Mouse (Mus musculus): ENCODE results near the gene Dcaf5. TPM values are rescaled to one million over a fixed set of nuclear protein-coding genes. Genes with fewer than 3 reads are reported as not detected.

Gene Dcaf5
- polyA plus RNA-seq, 1 experiment from 2014 or later, result 9.0 TPM

- no peaks in the 10 kb centered on the region for H3K9me3 ChIP-seq (replicated peaks; ENCODE audit: control insufficient read depth, low read length)
These were observed 112.2 kb downstream of the Dcaf5 start for GRCm38 (mm10) chr12:80324051-80324784.

GRCm38 (mm10) chr12:80323371-80324050 is 112.9 kb downstream of the Dcaf5 start:
- Histone ChIP-seq H3K4me2 (no peak overlapping the region), H3K27me3 (ENCODE audit: control insufficient read depth, insufficient read depth, low read length) (no peaks in the 10 kb centered on the region), H3K4me1 (ENCODE audit: control insufficient read depth, insufficient read depth, low read length) (peaks cover 27% of the 10 kb centered on the region), H3K27ac (ENCODE audit: low read depth, low read length) (no peak overlapping the region), H3K4me3 (ENCODE audit: low read depth, low read length) (no peak overlapping the region), H3K9ac (ENCODE audit: low read depth, low read length) (no peak overlapping the region), H3K36me3 (ENCODE audit: control insufficient read depth, insufficient read depth, low read length) (no peaks in the 10 kb centered on the region), H3K9me3 (replicated peaks; ENCODE audit: control insufficient read depth, low read length) (no peaks in the 10 kb centered on the region)
- peak; percentile 56; the same call in 1 of the 2 replicates for ATAC-seq (replicated peaks; ENCODE audit: insufficient number of reproducible peaks, low FRiP score, low TSS enrichment)
- 56% methylated on average over 8 of the region's 8 CpGs for WGBS (ENCODE audit: insufficient replicate concordance)

More at GRCm38 (mm10) chr12:80324051-80324784, 112.2 kb downstream of the Dcaf5 start:
- H3K9ac ChIP-seq (ENCODE audit: low read depth, low read length), result no peak overlapping the region
- no peak overlapping the region for H3K4me3 ChIP-seq (ENCODE audit: low read depth, low read length)
- no peak overlapping the region; the same call in 1 of the 2 replicates for H3K4me2 ChIP-seq
- no peaks in the 10 kb centered on the region for H3K36me3 ChIP-seq (ENCODE audit: control insufficient read depth, insufficient read depth, low read length)
- ATAC-seq (replicated peaks; ENCODE audit: insufficient number of reproducible peaks, low FRiP score, low TSS enrichment), result no peak
- 45% methylated on average over 9 of the region's 9 CpGs for WGBS (ENCODE audit: insufficient replicate concordance)
- H3K27me3 ChIP-seq (ENCODE audit: control insufficient read depth, insufficient read depth, low read length), result no peaks in the 10 kb centered on the region
- H3K27ac ChIP-seq (ENCODE audit: low read depth, low read length), result peak overlapping the region; percentile 59
- H3K4me1 ChIP-seq (ENCODE audit: control insufficient read depth, insufficient read depth, low read length), result peaks cover 27% of the 10 kb centered on the region

- ATAC-seq (replicated peaks; ENCODE audit: insufficient number of reproducible peaks, low FRiP score, low TSS enrichment), result no peak
- Histone ChIP-seq H3K9ac (ENCODE audit: low read depth, low read length) (no peak overlapping the region), H3K27me3 (ENCODE audit: control insufficient read depth, insufficient read depth, low read length) (no peaks in the 10 kb centered on the region), H3K36me3 (ENCODE audit: control insufficient read depth, insufficient read depth, low read length) (no peaks in the 10 kb centered on the region), H3K4me2 (no peak overlapping the region), H3K4me1 (ENCODE audit: control insufficient read depth, insufficient read depth, low read length) (peaks cover 27% of the 10 kb centered on the region), H3K4me3 (ENCODE audit: low read depth, low read length) (no peak overlapping the region), H3K27ac (ENCODE audit: low read depth, low read length) (no peak overlapping the region), H3K9me3 (replicated peaks; ENCODE audit: control insufficient read depth, low read length) (no peaks in the 10 kb centered on the region)
- 65% methylated on average over 6 of the region's 6 CpGs for WGBS (ENCODE audit: insufficient replicate concordance)
These were observed 113.9 kb downstream of the Dcaf5 start for GRCm38 (mm10) chr12:80322494-80322893.

- Histone ChIP-seq H3K4me2 (no peak overlapping the region), H3K27me3 (ENCODE audit: control insufficient read depth, insufficient read depth, low read length) (no peaks in the 10 kb centered on the region), H3K4me3 (ENCODE audit: low read depth, low read length) (no peak overlapping the region), H3K36me3 (ENCODE audit: control insufficient read depth, insufficient read depth, low read length) (no peaks in the 10 kb centered on the region), H3K9ac (ENCODE audit: low read depth, low read length) (no peak overlapping the region), H3K9me3 (replicated peaks; ENCODE audit: control insufficient read depth, low read length) (no peaks in the 10 kb centered on the region), H3K27ac (ENCODE audit: low read depth, low read length) (peak overlapping the region; percentile 0; the same call in 1 of the 2 replicates), H3K4me1 (ENCODE audit: control insufficient read depth, insufficient read depth, low read length) (peaks cover 6% of the 10 kb centered on the region)
- no peak for ATAC-seq (replicated peaks; ENCODE audit: insufficient number of reproducible peaks, low FRiP score, low TSS enrichment)
- WGBS (ENCODE audit: insufficient replicate concordance), result 50% methylated on average over 2 of the region's 2 CpGs
These were observed 117.3 kb downstream of the Dcaf5 start for GRCm38 (mm10) chr12:80319062-80319461.

- Histone ChIP-seq H3K27me3 (ENCODE audit: control insufficient read depth, insufficient read depth, low read length) (no peaks in the 10 kb centered on the region), H3K9ac (ENCODE audit: low read depth, low read length) (no peak overlapping the region), H3K9me3 (replicated peaks; ENCODE audit: control insufficient read depth, low read length) (no peaks in the 10 kb centered on the region), H3K4me3 (ENCODE audit: low read depth, low read length) (no peak overlapping the region), H3K27ac (ENCODE audit: low read depth, low read length) (no peak overlapping the region), H3K4me1 (ENCODE audit: control insufficient read depth, insufficient read depth, low read length) (no peaks in the 10 kb centered on the region), H3K4me2 (no peak overlapping the region), H3K36me3 (ENCODE audit: control insufficient read depth, insufficient read depth, low read length) (no peaks in the 10 kb centered on the region)
- ATAC-seq (replicated peaks; ENCODE audit: insufficient number of reproducible peaks, low FRiP score, low TSS enrichment), result no peak
- 80% methylated on average over 2 of the region's 2 CpGs for WGBS (ENCODE audit: insufficient replicate concordance)
These were observed 121.1 kb downstream of the Dcaf5 start for GRCm38 (mm10) chr12:80315321-80315720.

GRCm38 (mm10) chr12:80311959-80312669 is 124.3 kb downstream of the Dcaf5 start:
- no peak overlapping the region for H3K27ac ChIP-seq (ENCODE audit: low read depth, low read length)
- no peak overlapping the region for H3K9ac ChIP-seq (ENCODE audit: low read depth, low read length)
- H3K4me1 ChIP-seq (ENCODE audit: control insufficient read depth, insufficient read depth, low read length), result no peaks in the 10 kb centered on the region
- ATAC-seq (replicated peaks; ENCODE audit: insufficient number of reproducible peaks, low FRiP score, low TSS enrichment), result no peak
- no peak overlapping the region for H3K4me2 ChIP-seq
- WGBS (ENCODE audit: insufficient replicate concordance), result 73% methylated on average over 3 of the region's 3 CpGs
- no peaks in the 10 kb centered on the region for H3K27me3 ChIP-seq (ENCODE audit: control insufficient read depth, insufficient read depth, low read length)
- no peaks in the 10 kb centered on the region for H3K9me3 ChIP-seq (replicated peaks; ENCODE audit: control insufficient read depth, low read length)
- no peaks in the 10 kb centered on the region for H3K36me3 ChIP-seq (ENCODE audit: control insufficient read depth, insufficient read depth, low read length)
- no peak overlapping the region for H3K4me3 ChIP-seq (ENCODE audit: low read depth, low read length)

- WGBS (ENCODE audit: insufficient replicate concordance), result 68% methylated on average over 3 of the region's 3 CpGs
- H3K4me3 ChIP-seq (ENCODE audit: low read depth, low read length), result no peak overlapping the region
- H3K4me1 ChIP-seq (ENCODE audit: control insufficient read depth, insufficient read depth, low read length), result no peaks in the 10 kb centered on the region
- no peaks in the 10 kb centered on the region for H3K36me3 ChIP-seq (ENCODE audit: control insufficient read depth, insufficient read depth, low read length)
- H3K4me2 ChIP-seq, result no peak overlapping the region
- no peak overlapping the region for H3K9ac ChIP-seq (ENCODE audit: low read depth, low read length)
- no peak overlapping the region for H3K27ac ChIP-seq (ENCODE audit: low read depth, low read length)
- no peaks in the 10 kb centered on the region; the same call in 1 of the 2 replicates for H3K9me3 ChIP-seq (replicated peaks; ENCODE audit: control insufficient read depth, low read length)
- no peak for ATAC-seq (replicated peaks; ENCODE audit: insufficient number of reproducible peaks, low FRiP score, low TSS enrichment)
- no peaks in the 10 kb centered on the region for H3K27me3 ChIP-seq (ENCODE audit: control insufficient read depth, insufficient read depth, low read length)
These were observed 128.8 kb downstream of the Dcaf5 start for GRCm38 (mm10) chr12:80307556-80307955.

- Histone ChIP-seq H3K27ac (ENCODE audit: low read depth, low read length) (no peak overlapping the region), H3K4me2 (no peak overlapping the region), H3K36me3 (ENCODE audit: control insufficient read depth, insufficient read depth, low read length) (no peaks in the 10 kb centered on the region), H3K9me3 (replicated peaks; ENCODE audit: control insufficient read depth, low read length) (no peaks in the 10 kb centered on the region; the same call in 1 of the 2 replicates), H3K4me3 (ENCODE audit: low read depth, low read length) (no peak overlapping the region), H3K4me1 (ENCODE audit: control insufficient read depth, insufficient read depth, low read length) (no peaks in the 10 kb centered on the region), H3K9ac (ENCODE audit: low read depth, low read length) (no peak overlapping the region), H3K27me3 (ENCODE audit: control insufficient read depth, insufficient read depth, low read length) (no peaks in the 10 kb centered on the region)
- ATAC-seq (replicated peaks; ENCODE audit: insufficient number of reproducible peaks, low FRiP score, low TSS enrichment), result no peak
- 87% methylated on average over 3 of the region's 3 CpGs for WGBS (ENCODE audit: insufficient replicate concordance)
These were observed 131.9 kb downstream of the Dcaf5 start for GRCm38 (mm10) chr12:80304518-80304917.
